Mouse (Mus musculus) ES-E14 (cell line): Measurements from ENCODE around the gene Scd3. TPM values are rescaled to one million over a fixed set of nuclear protein-coding genes. Genes with fewer than 3 reads are reported as not detected.
A peak's percentile ranks its signal among the peaks of the same experiment; 100 is the strongest.

Experiments used
- DNase-seq: peaks from one replicate; pipeline ENCODE4 v3.0.0-alpha.2; 2013; ENCODE audit warnings: low read depth, low spot score
- H3K27ac ChIP-seq: 2 replicates; pipeline ENCODE4 v1.5.1; 2012; ENCODE audit warnings: low read depth, mild to moderate bottlenecking, low read length, moderate library complexity, mixed read lengths; ENCODE audit not compliant: poor library complexity, insufficient read depth, severe bottlenecking
- H3K36me3 ChIP-seq: 2 replicates; pipeline ENCODE4 v1.6.1; 2012; ENCODE audit warnings: mild to moderate bottlenecking, low read length, moderate library complexity, mixed read lengths; ENCODE audit not compliant: control insufficient read depth, poor library complexity, insufficient read depth, severe bottlenecking
- H3K4me1 ChIP-seq, 2 experiments: fragments of 150-350 bp in 1 of 2; sonication (generic) in 1 of 2; 2 replicates each; pipeline ENCODE4 v1.6.1; 2012; ENCODE audit warnings: low read length in 2 of 2, mild to moderate bottlenecking in 1 of 2, mixed read lengths in 1 of 2; ENCODE audit not compliant: control insufficient read depth in 2 of 2, insufficient read depth in 2 of 2, poor library complexity in 1 of 2
- H3K4me3 ChIP-seq, 2 experiments: fragments of 150-350 bp in 1 of 2; sonication (generic) in 1 of 2; 2 replicates each; pipeline ENCODE4 v1.5.1; 2012; ENCODE audit warnings: low read length in 2 of 2, low read depth in 1 of 2, mild to moderate bottlenecking in 1 of 2, mixed read lengths in 1 of 2; ENCODE audit not compliant: insufficient read depth in 1 of 2, poor library complexity in 1 of 2, severe bottlenecking in 1 of 2
- H3K9ac ChIP-seq: 2 replicates; pipeline ENCODE4 v1.6.1; 2012; ENCODE audit warnings: low read depth, mild to moderate bottlenecking, low read length, mixed read lengths; ENCODE audit not compliant: poor library complexity, insufficient read depth, severe bottlenecking
- H3K9me3 ChIP-seq: fragments of 150-350 bp; sonication (generic); 2 replicates; pipeline ENCODE4 v1.6.1; 2012; ENCODE audit warnings: low read depth, mild to moderate bottlenecking, low read length; ENCODE audit not compliant: control insufficient read depth, insufficient read depth
- CHD2 ChIP-seq: IDR thresholded peaks from 2 replicates; pipeline ENCODE4 v1.6.1; 2014; ENCODE audit warnings: mild to moderate bottlenecking, low read depth, low read length, inconsistent platforms
- HCFC1 ChIP-seq: IDR thresholded peaks from 2 replicates; pipeline ENCODE4 v1.6.1; 2012; ENCODE audit warnings: low read length, inconsistent platforms, borderline replicate concordance; ENCODE audit not compliant: insufficient read depth
- MAFK ChIP-seq: IDR thresholded peaks from 2 replicates; pipeline ENCODE4 v1.6.1; 2014; ENCODE audit warnings: mild to moderate bottlenecking, low read depth, low read length, inconsistent platforms; ENCODE audit not compliant: insufficient read depth
- ZC3H11A ChIP-seq: IDR thresholded peaks from 2 replicates; pipeline ENCODE4 v1.6.1; 2012; ENCODE audit warnings: low read depth, mild to moderate bottlenecking, inconsistent platforms, low read length, borderline replicate concordance
- ZNF384 ChIP-seq: IDR thresholded peaks from 2 replicates; pipeline ENCODE4 v1.6.1; 2012; ENCODE audit warnings: low read depth, low read length, inconsistent platforms
- in situ Hi-C, 2 experiments: fragments of 600-800 bp; cut with MboI; formaldehyde crosslinking; loops; one replicate each; pipeline ENCODE4 v1.15.1; 2025; ENCODE audit warnings: low sequenced_read_pairs in 2 of 2, inconsistent platforms in 1 of 2; ENCODE audit not compliant: unreplicated experiment in 2 of 2
- total RNA-seq: library from RNA; depleted of rRNA; stranded (reverse); fragments of 300-350 nt; gene quantifications from 2 replicates; pipeline ENCODE4 v1.2.3, GENCODE M21; 2012

Gene Scd3
- total RNA-seq, 1 experiment = 2.5 TPM

DNA sequence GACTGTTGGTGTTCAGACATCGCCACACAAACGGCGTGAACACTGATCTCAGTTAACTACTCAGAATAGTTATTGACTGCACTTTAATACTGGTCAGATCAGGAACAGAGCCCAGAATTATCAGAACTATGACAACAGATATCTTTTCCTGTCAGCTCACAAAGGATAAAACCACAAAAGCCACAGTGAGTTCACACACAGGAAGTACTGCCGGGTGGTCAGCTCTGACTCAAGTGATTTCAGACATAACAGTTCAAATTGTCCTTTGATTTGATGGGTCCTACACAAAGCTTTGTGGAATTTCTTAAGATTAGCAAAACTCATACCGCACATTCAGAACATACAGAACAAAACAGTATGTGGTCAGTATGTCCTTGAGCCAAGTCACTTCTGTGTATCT is 22.7 kb downstream of the Scd3 start:
- Histone ChIP-seq H3K4me3 (no peak overlapping the region), H3K27ac (no peak overlapping the region), H3K9me3 (no peaks in the 10 kb centered on the region), H3K9ac (no peak overlapping the region), H3K36me3 (no peaks in the 10 kb centered on the region), H3K4me1 (no peaks in the 10 kb centered on the region)
- in situ Hi-C loops = no loop called here
- no peak for DNase-seq
- TF ChIP-seq HCFC1 (no peak), MAFK (no peak), CHD2 (no peak), ZNF384 (no peak), ZC3H11A (no peak)

DNA sequence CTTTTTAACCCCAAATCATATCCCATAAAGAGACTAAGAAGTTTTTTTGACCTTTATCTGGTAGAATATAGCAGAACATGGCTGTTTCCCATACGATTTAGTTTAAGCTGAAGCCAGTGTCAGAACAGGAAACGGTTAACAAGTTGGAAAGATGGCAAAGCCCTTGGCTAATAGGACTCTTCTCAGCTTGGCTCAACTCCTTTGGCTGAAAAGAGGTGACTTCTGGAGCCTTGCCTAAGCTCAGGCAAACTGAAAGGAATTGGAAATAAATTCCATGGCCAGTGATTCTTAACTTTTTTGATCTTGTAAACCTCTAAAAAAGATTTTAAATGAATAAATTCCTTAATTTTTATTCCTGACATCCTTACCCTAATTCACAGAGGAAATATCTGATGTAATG is 26.7 kb downstream of the Scd3 start:
- no peak overlapping the region for H3K27ac ChIP-seq
- no peaks in the 10 kb centered on the region for H3K9me3 ChIP-seq
- in situ Hi-C loops = no loop called here
- no peaks in the 10 kb centered on the region for H3K4me1 ChIP-seq
- no peaks in the 10 kb centered on the region for H3K36me3 ChIP-seq
- DNase-seq = no peak
- no peak overlapping the region for H3K9ac ChIP-seq
- TF ChIP-seq ZNF384 (no peak), ZC3H11A (no peak), CHD2 (no peak), MAFK (no peak), HCFC1 (no peak)
- H3K4me3 ChIP-seq = no peak overlapping the region

DNA sequence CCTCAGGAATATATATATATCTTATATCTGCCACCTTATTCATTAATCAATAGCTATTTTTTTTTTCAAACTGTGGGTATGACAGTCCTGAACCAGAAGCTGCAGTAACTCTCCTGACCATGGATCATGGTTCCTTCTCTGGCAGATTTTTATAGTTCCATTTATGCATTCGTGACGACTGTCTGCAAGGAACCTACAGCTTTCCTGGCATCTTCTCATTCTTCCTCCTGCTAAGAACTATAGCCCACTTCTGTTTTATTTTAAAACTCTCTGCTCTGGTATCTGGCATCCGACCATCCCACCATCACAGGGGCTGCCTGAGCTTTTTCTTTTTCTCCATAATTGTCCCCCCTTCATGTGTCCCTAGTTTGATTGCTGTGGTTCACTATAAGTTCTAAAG is 27.1 kb downstream of the Scd3 start:
- Histone ChIP-seq H3K9me3 (no peaks in the 10 kb centered on the region), H3K4me1 (no peaks in the 10 kb centered on the region), H3K9ac (no peak overlapping the region), H3K4me3 (no peak overlapping the region), H3K27ac (no peak overlapping the region), H3K36me3 (no peaks in the 10 kb centered on the region)
- no peak for DNase-seq
- in situ Hi-C loops = no loop called here
- TF ChIP-seq MAFK = no peak

DNA sequence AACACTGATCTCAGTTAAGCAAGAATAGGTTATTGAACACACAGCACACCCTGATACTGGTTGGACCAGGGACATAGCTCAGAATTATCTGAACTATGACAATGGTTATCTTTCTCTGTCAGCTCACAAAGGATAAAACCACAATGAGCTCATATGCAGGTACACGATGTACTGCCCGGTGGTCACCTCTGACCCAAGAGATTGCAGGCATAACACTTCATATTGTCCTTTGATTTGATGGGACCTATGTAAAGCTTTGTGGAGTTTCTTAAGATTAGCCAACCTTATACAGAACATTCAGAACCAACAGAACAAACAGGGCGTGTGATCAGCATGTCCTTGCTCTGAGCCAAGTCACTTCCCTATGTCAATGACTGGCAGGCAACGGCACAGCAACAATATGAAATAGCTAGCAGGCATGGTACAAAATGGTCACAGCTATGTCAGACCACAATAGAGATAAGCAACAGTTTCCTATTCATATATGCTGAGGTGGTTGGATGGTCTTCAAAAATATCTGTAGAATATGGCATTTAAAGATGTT is 28.6 kb downstream of the Scd3 start:
- Histone ChIP-seq H3K9ac (no peak overlapping the region), H3K4me1 (no peaks in the 10 kb centered on the region), H3K4me3 (no peak overlapping the region), H3K36me3 (no peaks in the 10 kb centered on the region), H3K9me3 (no peaks in the 10 kb centered on the region), H3K27ac (no peak overlapping the region)
- TF ChIP-seq ZNF384 (no peak), HCFC1 (no peak), CHD2 (no peak), MAFK (no peak), ZC3H11A (no peak)
- in situ Hi-C loops = no loop called here
- no peak for DNase-seq

DNA sequence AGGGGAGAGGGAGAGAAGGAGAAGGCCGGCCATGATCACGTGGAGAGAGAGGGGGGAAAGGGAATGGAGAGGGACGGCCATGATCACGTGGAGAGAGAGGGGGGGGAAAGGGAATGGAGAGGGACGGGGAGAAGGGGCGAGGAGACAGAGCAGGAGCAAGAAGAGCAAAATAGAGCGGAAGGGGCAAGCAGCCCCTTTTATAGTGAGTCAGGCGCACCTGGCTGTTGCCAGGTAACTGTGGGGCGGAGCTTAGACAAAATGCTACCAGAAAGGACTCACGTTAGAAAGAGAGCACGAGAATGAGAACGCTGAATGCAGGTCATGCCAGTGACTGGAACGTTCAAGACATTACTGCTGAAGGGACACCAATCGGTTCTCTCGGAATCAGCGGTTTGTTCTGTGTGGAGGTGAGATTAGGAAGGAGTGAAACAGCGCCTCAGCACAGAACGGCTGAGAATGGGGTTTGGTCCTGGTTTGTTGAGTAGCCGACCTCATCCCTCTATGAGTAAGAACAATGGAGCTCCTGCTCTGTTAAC is 34.5 kb downstream of the Scd3 start:
- H3K4me1 ChIP-seq = peaks cover 0 to 2% of the 10 kb centered on the region in 2 experiments; a peak in 1 of 4 replicates
- peak overlapping the region; percentile 38; the same call in 1 of the 2 replicates for H3K27ac ChIP-seq
- peak overlapping the region; percentile 51 to 64 for H3K4me3 ChIP-seq
- no peaks in the 10 kb centered on the region for H3K36me3 ChIP-seq
- peak overlapping the region; percentile 57; the same call in 1 of the 2 replicates for H3K9ac ChIP-seq
- no peaks in the 10 kb centered on the region for H3K9me3 ChIP-seq
- in situ Hi-C loops = no loop called here
- no peak for DNase-seq
- no peak for TF ChIP-seq HCFC1
- TF ChIP-seq MAFK = no peak
- no peak for TF ChIP-seq CHD2
- TF ChIP-seq ZC3H11A = no peak
- no peak for TF ChIP-seq ZNF384
